Mouse (Mus musculus) MEL (cell line): ENCODE results near the gene B430306N03Rik. TPM values are rescaled to one million over a fixed set of nuclear protein-coding genes. Genes with fewer than 3 reads are reported as not detected.
A peak's percentile ranks its signal among the peaks of the same experiment; 100 is the strongest.

Experiments used
- DNase-seq: peaks from one replicate; pipeline ENCODE4 v3.0.0; 2011; ENCODE audit warnings: low read depth, low spot score
- H3K27ac ChIP-seq: 2 replicates; pipeline ENCODE4 v1.5.1; 2012; ENCODE audit warnings: low read depth, mild to moderate bottlenecking, control low read depth, low read length, moderate library complexity; ENCODE audit not compliant: control insufficient read depth
- H3K27me3 ChIP-seq, 2 experiments: fragments of 150-350 bp in 1 of 2; sonication (generic) in 1 of 2; 2 replicates each; pipeline ENCODE4 v1.6.1; 2012; ENCODE audit warnings: low read length in 2 of 2, mild to moderate bottlenecking in 2 of 2, improper control_type of control experiment in 1 of 2, moderate library complexity in 1 of 2; ENCODE audit not compliant: insufficient read depth in 2 of 2, control insufficient read depth in 1 of 2
- H3K36me3 ChIP-seq, 2 experiments: 2 replicates each; pipeline ENCODE4 v1.6.1; 2012 to 2014; ENCODE audit warnings: low read length in 2 of 2, improper control_type of control experiment in 1 of 2, inconsistent platforms in 1 of 2, mild to moderate bottlenecking in 1 of 2; ENCODE audit not compliant: insufficient read depth in 2 of 2, control insufficient read depth in 1 of 2
- H3K4me1 ChIP-seq, 2 experiments: fragments of 150-350 bp in 1 of 2; sonication (generic) in 1 of 2; 2 replicates each; pipeline ENCODE4 v1.6.1; 2012; ENCODE audit warnings: low read length in 2 of 2, improper control_type of control experiment in 1 of 2, mild to moderate bottlenecking in 1 of 2; ENCODE audit not compliant: insufficient read depth in 2 of 2, control insufficient read depth in 1 of 2
- H3K4me3 ChIP-seq, 2 experiments: fragments of 150-350 bp in 1 of 2; sonication (generic) in 1 of 2; 2 replicates each; pipeline ENCODE4 v1.5.1; 2012; ENCODE audit warnings: low read depth in 2 of 2, low read length in 2 of 2, mild to moderate bottlenecking in 2 of 2, moderate library complexity in 2 of 2, control low read depth in 1 of 2, improper control_type of control experiment in 1 of 2; ENCODE audit not compliant: control insufficient read depth in 1 of 2, insufficient read depth in 1 of 2
- H3K79me2 ChIP-seq: 2 replicates; pipeline ENCODE4 v1.6.1; 2012; ENCODE audit warnings: mild to moderate bottlenecking, low read length, moderate library complexity; ENCODE audit not compliant: control insufficient read depth, poor library complexity, insufficient read depth
- H3K9ac ChIP-seq: 2 replicates; pipeline ENCODE4 v1.6.1; 2012; ENCODE audit warnings: low read depth, mild to moderate bottlenecking, control low read depth, low read length, moderate library complexity; ENCODE audit not compliant: control insufficient read depth, poor library complexity, severe bottlenecking
- H3K9me3 ChIP-seq: fragments of 150-350 bp; sonication (generic); replicated peaks from 2 replicates; pipeline ENCODE4 v1.6.1; 2012; ENCODE audit warnings: mild to moderate bottlenecking, low read length, improper control_type of control experiment, moderate library complexity; ENCODE audit not compliant: insufficient read depth
- BHLHE40 ChIP-seq: IDR thresholded peaks from 2 replicates; pipeline ENCODE4 v1.6.1; 2012; ENCODE audit warnings: low read depth, mild to moderate bottlenecking, inconsistent platforms, low read length, improper control_type of control experiment, borderline replicate concordance
- CHD1 ChIP-seq: IDR thresholded peaks from 2 replicates; pipeline ENCODE4 v1.6.1; 2012; ENCODE audit warnings: low read depth, mild to moderate bottlenecking, inconsistent platforms, low read length, improper control_type of control experiment
- CHD2 ChIP-seq: IDR thresholded peaks from 2 replicates; pipeline ENCODE4 v1.6.1; 2011; ENCODE audit warnings: low read length, improper control_type of control experiment
- E2F4 ChIP-seq: IDR thresholded peaks from 2 replicates; pipeline ENCODE4 v1.6.1; 2011; ENCODE audit warnings: low read depth, low read length, improper control_type of control experiment, borderline replicate concordance
- ELF1 ChIP-seq: IDR thresholded peaks from 2 replicates; pipeline ENCODE4 v1.6.1; 2014; ENCODE audit warnings: low read depth, mild to moderate bottlenecking, inconsistent platforms, low read length, improper control_type of control experiment, moderate library complexity
- EP300 ChIP-seq, 2 experiments: IDR thresholded peaks; 2 replicates each; pipeline ENCODE4 v1.6.1; 2011; ENCODE audit warnings: improper control_type of control experiment in 2 of 2, low read length in 2 of 2, low read depth in 1 of 2, mild to moderate bottlenecking in 1 of 2
- ETS1 ChIP-seq: IDR thresholded peaks from 2 replicates; pipeline ENCODE4 v1.6.1; 2012; ENCODE audit warnings: low read depth, mild to moderate bottlenecking, inconsistent platforms, low read length, improper control_type of control experiment, moderate library complexity
- GABPA ChIP-seq: IDR thresholded peaks from 2 replicates; pipeline ENCODE4 v1.6.1; 2012; ENCODE audit warnings: low read depth, mild to moderate bottlenecking, inconsistent platforms, low read length, improper control_type of control experiment, moderate library complexity
- GATA1 ChIP-seq: IDR thresholded peaks from 2 replicates; pipeline ENCODE4 v1.6.1; 2011; ENCODE audit warnings: low read depth, low read length, improper control_type of control experiment
- HCFC1 ChIP-seq: IDR thresholded peaks from 2 replicates; pipeline ENCODE4 v1.6.1; 2012; ENCODE audit warnings: low read depth, mild to moderate bottlenecking, inconsistent platforms, low read length, improper control_type of control experiment, moderate library complexity
- JUND ChIP-seq: IDR thresholded peaks from 2 replicates; pipeline ENCODE4 v1.6.1; 2011; ENCODE audit warnings: low read depth, mild to moderate bottlenecking, improper control_type of control experiment, low read length
- KAT2A ChIP-seq: conservative IDR thresholded peaks from 2 replicates; pipeline ENCODE4 v1.6.1; 2012; ENCODE audit warnings: low read depth, low read length, improper control_type of control experiment, inconsistent platforms
- MAFK ChIP-seq: IDR thresholded peaks from 2 replicates; pipeline ENCODE4 v1.6.1; 2011; ENCODE audit warnings: low read depth, mild to moderate bottlenecking, low read length, improper control_type of control experiment, borderline replicate concordance
- MAZ ChIP-seq: IDR thresholded peaks from 2 replicates; pipeline ENCODE4 v1.6.1; 2012; ENCODE audit warnings: low read depth, mild to moderate bottlenecking, inconsistent platforms, low read length, improper control_type of control experiment
- MEF2A ChIP-seq: IDR thresholded peaks from 2 replicates; pipeline ENCODE4 v1.6.1; 2014; ENCODE audit warnings: low read depth, mild to moderate bottlenecking, inconsistent platforms, low read length, improper control_type of control experiment; ENCODE audit not compliant: poor library complexity, insufficient replicate concordance, severe bottlenecking; ENCODE audit errors: extremely low read depth
- MXI1 ChIP-seq: IDR thresholded peaks from 2 replicates; pipeline ENCODE4 v1.6.1; 2011; ENCODE audit warnings: mild to moderate bottlenecking, low read depth, low read length, improper control_type of control experiment
- MYC ChIP-seq: IDR thresholded peaks from 2 replicates; pipeline ENCODE4 v1.6.1; 2011; ENCODE audit warnings: low read depth, mild to moderate bottlenecking, low read length, improper control_type of control experiment, moderate library complexity
- NELFE ChIP-seq: IDR thresholded peaks from 2 replicates; pipeline ENCODE4 v1.6.1; 2011; ENCODE audit warnings: low read depth, low read length, improper control_type of control experiment
- NRF1 ChIP-seq: IDR thresholded peaks from 2 replicates; pipeline ENCODE4 v1.6.1; 2014; ENCODE audit warnings: low read depth, mild to moderate bottlenecking, inconsistent platforms, low read length, improper control_type of control experiment, moderate library complexity; ENCODE audit not compliant: poor library complexity, insufficient read depth, severe bottlenecking
- POLR2A ChIP-seq, 2 experiments: IDR thresholded peaks; 2 replicates each; pipeline ENCODE4 v1.6.1; 2011 to 2012; ENCODE audit warnings: low read length in 2 of 2, mild to moderate bottlenecking in 2 of 2, control low read depth in 1 of 2, improper control_type of control experiment in 1 of 2, low read depth in 1 of 2, moderate library complexity in 1 of 2; ENCODE audit not compliant: control insufficient read depth in 1 of 2, insufficient read depth in 1 of 2, poor library complexity in 1 of 2
- RAD21 ChIP-seq: IDR thresholded peaks from 2 replicates; pipeline ENCODE4 v1.6.1; 2011; ENCODE audit warnings: mild to moderate bottlenecking, low read depth, low read length, improper control_type of control experiment
- RCOR1 ChIP-seq: IDR thresholded peaks from 2 replicates; pipeline ENCODE4 v1.6.1; 2012; ENCODE audit warnings: low read depth, mild to moderate bottlenecking, inconsistent platforms, low read length, improper control_type of control experiment
- SIN3A ChIP-seq: IDR thresholded peaks from 2 replicates; pipeline ENCODE4 v1.6.1; 2012; ENCODE audit warnings: low read length, improper control_type of control experiment, inconsistent platforms
- SMC3 ChIP-seq: IDR thresholded peaks from 2 replicates; pipeline ENCODE4 v1.6.1; 2011; ENCODE audit warnings: low read depth, low read length, improper control_type of control experiment
- TAL1 ChIP-seq: IDR thresholded peaks from 2 replicates; pipeline ENCODE4 v1.6.1; 2012; ENCODE audit warnings: mild to moderate bottlenecking, inconsistent platforms, low read length, moderate library complexity, mixed read lengths
- TBP ChIP-seq: IDR thresholded peaks from 2 replicates; pipeline ENCODE4 v1.8.0; 2011; ENCODE audit warnings: low read depth, low read length, improper control_type of control experiment
- TCF12 ChIP-seq: IDR thresholded peaks from 2 replicates; pipeline ENCODE4 v1.6.1; 2014; ENCODE audit warnings: low read depth, mild to moderate bottlenecking, inconsistent platforms, low read length, improper control_type of control experiment, moderate library complexity
- UBTF ChIP-seq: IDR thresholded peaks from 2 replicates; pipeline ENCODE4 v1.6.1; 2012; ENCODE audit warnings: low read depth, mild to moderate bottlenecking, inconsistent platforms, low read length, improper control_type of control experiment, moderate library complexity, borderline replicate concordance; ENCODE audit not compliant: insufficient read depth
- USF1 ChIP-seq: IDR thresholded peaks from 2 replicates; pipeline ENCODE4 v1.6.1; 2014; ENCODE audit warnings: low read depth, mild to moderate bottlenecking, inconsistent platforms, low read length, improper control_type of control experiment, moderate library complexity
- USF2 ChIP-seq, 2 experiments: IDR thresholded peaks; 2 replicates each; pipeline ENCODE4 v1.6.1; 2011 to 2012; ENCODE audit warnings: improper control_type of control experiment in 2 of 2, low read length in 2 of 2, borderline replicate concordance in 1 of 2, inconsistent platforms in 1 of 2, low read depth in 1 of 2, mild to moderate bottlenecking in 1 of 2; ENCODE audit not compliant: insufficient read depth in 1 of 2
- ZC3H11A ChIP-seq: IDR thresholded peaks from 2 replicates; pipeline ENCODE4 v1.6.1; 2012; ENCODE audit warnings: low read depth, mild to moderate bottlenecking, inconsistent platforms, low read length, improper control_type of control experiment
- ZKSCAN1 ChIP-seq: IDR thresholded peaks from 2 replicates; pipeline ENCODE4 v1.6.1; 2012; ENCODE audit warnings: low read depth, mild to moderate bottlenecking, inconsistent platforms, low read length, improper control_type of control experiment, moderate library complexity
- ZMIZ1 ChIP-seq: IDR thresholded peaks from 2 replicates; pipeline ENCODE4 v1.6.1; 2012; ENCODE audit warnings: low read depth, mild to moderate bottlenecking, inconsistent platforms, low read length, improper control_type of control experiment, moderate library complexity
- ZNF384 ChIP-seq: IDR thresholded peaks from 2 replicates; pipeline ENCODE4 v1.6.1; 2012; ENCODE audit warnings: low read depth, mild to moderate bottlenecking, inconsistent platforms, low read length, improper control_type of control experiment
- polyA plus RNA-seq, 2 experiments: library from polyadenylated mRNA; stranded (reverse) in 1 of 2; unstranded in 1 of 2; fragments of >175 nt in 1 of 2; fragments of >200 nt in 1 of 2; gene quantifications; 2 replicates each; pipeline versions ENCODE4 v1.2.1 to v1.2.4; 2012; ENCODE audit warnings: low replicate concordance in 2 of 2, low read depth in 1 of 2; ENCODE audit not compliant: insufficient read length in 2 of 2, insufficient read depth in 1 of 2, missing spikeins in 1 of 2
- total RNA-seq: library from RNA; depleted of rRNA; stranded (reverse); fragments of 300-350 nt; gene quantifications from 2 replicates; pipeline ENCODE4 v1.2.3, GENCODE M21; 2012

Gene B430306N03Rik
- total and polyA plus RNA-seq, 3 experiments = 0.19 to 0.68 TPM; not detected in 1

GRCm38 (mm10) chr17:48299756-48300155 lies 16.2 kb upstream of the B430306N03Rik start (continued):
- TF ChIP-seq MAFK = no peak
- no peak for TF ChIP-seq NELFE

GRCm38 (mm10) chr17:48300199-48300598 lies 15.7 kb upstream of the B430306N03Rik start:
- peak overlapping the region; percentile 56 to 80 for H3K4me3 ChIP-seq
- H3K27ac ChIP-seq = peak overlapping the region; percentile 96
- H3K36me3 ChIP-seq = peaks cover 0 to 13% of the 10 kb centered on the region in 2 experiments; a peak in 3 of 4 replicates
- no peaks in the 10 kb centered on the region for H3K9me3 ChIP-seq
- H3K9ac ChIP-seq = peak overlapping the region; percentile 62
- peak; percentile 80 for DNase-seq
- no peaks in the 10 kb centered on the region for H3K27me3 ChIP-seq
- peaks cover 8% of the 10 kb centered on the region for H3K79me2 ChIP-seq
- peaks cover 7 to 17% of the 10 kb centered on the region in 2 experiments for H3K4me1 ChIP-seq
- TF ChIP-seq MYC = no peak
- TF ChIP-seq ZC3H11A = no peak
- 0 out of 2 replicates have a peak, but pooled peaks have one; percentile 32 for TF ChIP-seq BHLHE40
- TF ChIP-seq ZKSCAN1 = 0 out of 2 replicates have a peak, but pooled peaks have one; percentile 4
- no peak for TF ChIP-seq KAT2A
- no peak for TF ChIP-seq E2F4
- no peak for TF ChIP-seq ZNF384
- TF ChIP-seq CHD2 = no peak
- TF ChIP-seq ELF1 = peak; percentile 66
- TF ChIP-seq USF2 (IDR thresholded peaks at IDR 0.05; ENCODE audit: borderline replicate concordance in 1 of 2, insufficient read depth in 1 of 2, low read depth in 1 of 2, low read length in 2 of 2) = no peak; a peak in 1 of 4 replicates
- no peak for TF ChIP-seq MAZ
- TF ChIP-seq NELFE = peak; percentile 49
- no peak for TF ChIP-seq NRF1
- TF ChIP-seq MEF2A = no peak
- TF ChIP-seq GATA1 = peak; percentile 2; the same call in 1 of the 2 replicates
- TF ChIP-seq GABPA = no peak
- no peak; the same call in none of the 2 replicates for TF ChIP-seq MXI1
- TF ChIP-seq TBP = no peak
- TF ChIP-seq MAFK = 0 out of 2 replicates have a peak, but pooled peaks have one; percentile 11
- TF ChIP-seq SIN3A = peak; percentile 76
- peak; percentile 59 for TF ChIP-seq ETS1
- TF ChIP-seq HCFC1 = peak; percentile 26; the same call in 1 of the 2 replicates
- no peak for TF ChIP-seq UBTF
- TF ChIP-seq TAL1 = no peak
- no peak for TF ChIP-seq CHD1
- no peak for TF ChIP-seq RAD21
- TF ChIP-seq USF1 = peak; percentile 57
- peak; percentile 40 to 54 for TF ChIP-seq EP300 (IDR thresholded peaks at IDR 0.05; ENCODE audit: low read depth in 1 of 2, low read length in 2 of 2)
- TF ChIP-seq ZMIZ1 = no peak; the same call in 1 of the 2 replicates
- peak; percentile 59 for TF ChIP-seq TCF12
- TF ChIP-seq POLR2A (IDR thresholded peaks at IDR 0.05; ENCODE audit: control insufficient read depth in 1 of 2, insufficient read depth in 1 of 2, low read depth in 1 of 2, low read length in 2 of 2, poor library complexity in 1 of 2) = peak in 1 of 2 experiments; percentile 51; a peak in 1 of 4 replicates
- no peak for TF ChIP-seq SMC3
- no peak for TF ChIP-seq JUND
- TF ChIP-seq RCOR1 = peak; percentile 47; the same call in 1 of the 2 replicates
